Mouse (Mus musculus) layer of hippocampus, adult 18-20 months (tissue): ENCODE measurements at regions not wholly inside any gene's neighbourhood (a gene's known extent, or its start where the extent isn't known, plus 50 kb on each side); places are given as distances from the start of the nearest gene placed in this dataset.

ENCODE experiments used
- DNase-seq, 2 experiments: peaks; one replicate each; pipeline ENCODE4 v3.0.0; 2022; ENCODE audit warnings: low spot score in 2 of 2

- no peak for DNase-seq
Measured at GRCm38 (mm10) chr2:11363061-11363464, 190.8 kb downstream of the Pfkfb3 start.

GRCm38 (mm10) chr2:11362205-11362994 is 190.5 kb downstream of the Prkcq start:
- DNase-seq: peak in 1 of 2 experiments; percentile 37

- no peak for DNase-seq
Measured at GRCm38 (mm10) chr2:11359280-11359679, 187.4 kb downstream of the Prkcq start.

- DNase-seq: no peak
Measured at GRCm38 (mm10) chr2:11356714-11357113, 184.8 kb downstream of the Prkcq start.

- no peak for DNase-seq
Measured at GRCm38 (mm10) chr2:11355594-11355993, 183.7 kb downstream of the Prkcq start.
